Mouse (Mus musculus) liver, embryonic 15.5 days (tissue): ENCODE data around the gene Ric3. TPM values are rescaled to one million over a fixed set of nuclear protein-coding genes. Genes with fewer than 3 reads are reported as not detected.
A peak's percentile ranks its signal among the peaks of the same experiment; 100 is the strongest.
"Not testable (repeated sequence)": the region's sequence is repeated elsewhere in the genome, so short reads cannot be mapped to it uniquely, and the experiment has no call there.

Source experiments
- ATAC-seq: fragments of 200-750 bp; cut with Nextera tagmentation; 2 replicates; pipeline ENCODE4 v1.8.0; 2017; ENCODE audit warnings: moderate number of reproducible peaks, mild to moderate bottlenecking, moderate library complexity; ENCODE audit not compliant: insufficient read depth
- H3K27ac ChIP-seq: fragments of 300-500 bp; sonication (generic); replicated peaks from 2 replicates; pipeline ENCODE4 v1.5.1; 2015; ENCODE audit warnings: mild to moderate bottlenecking, inconsistent platforms
- H3K27me3 ChIP-seq: fragments of 300-500 bp; sonication (generic); 2 replicates; pipeline ENCODE4 v1.6.1; 2015; ENCODE audit warnings: mild to moderate bottlenecking, inconsistent platforms
- H3K36me3 ChIP-seq: fragments of 300-500 bp; sonication (generic); replicated peaks from 2 replicates; pipeline ENCODE4 v1.6.1; 2015; ENCODE audit warnings: moderate library complexity, mild to moderate bottlenecking, inconsistent platforms
- H3K4me1 ChIP-seq: fragments of 300-500 bp; sonication (generic); replicated peaks from 2 replicates; pipeline ENCODE4 v1.6.1; 2015; ENCODE audit warnings: inconsistent platforms
- H3K4me2 ChIP-seq: fragments of 300-500 bp; sonication (generic); 2 replicates; pipeline ENCODE4 v1.6.1; 2015; ENCODE audit warnings: moderate library complexity, mild to moderate bottlenecking, inconsistent platforms
- H3K4me3 ChIP-seq: fragments of 300-500 bp; sonication (generic); replicated peaks from 2 replicates; pipeline ENCODE4 v1.5.1; 2015; ENCODE audit warnings: mild to moderate bottlenecking, inconsistent platforms
- H3K9ac ChIP-seq: fragments of 300-500 bp; sonication (generic); 2 replicates; pipeline ENCODE4 v1.6.1; 2015; ENCODE audit warnings: moderate library complexity, mild to moderate bottlenecking, inconsistent platforms
- H3K9me3 ChIP-seq: fragments of 300-500 bp; sonication (generic); replicated peaks from 2 replicates; pipeline ENCODE4 v1.6.1; 2016; ENCODE audit warnings: inconsistent platforms
- WGBS: fragments of 180-500 bp; shearing (Covaris S2); methylation state at CpG from one replicate; pipeline ENCODE4 v1.1.7; 2015; ENCODE audit warnings: mixed read lengths; ENCODE audit not compliant: insufficient replicate concordance; 5-methylcytosine and 5-hydroxymethylcytosine counted together
- polyA plus RNA-seq: library from polyadenylated mRNA; unstranded; fragments of >200 nt; fragmentation: Nextera tagmentation; extraction: Ambion mirVana; gene quantifications from 2 replicates; pipeline ENCODE4 v1.2.1, GENCODE M21; 2015

The Ric3 gene
- polyA plus RNA-seq, 1 experiment from 2014 or later, result 0.53 TPM

DNA sequence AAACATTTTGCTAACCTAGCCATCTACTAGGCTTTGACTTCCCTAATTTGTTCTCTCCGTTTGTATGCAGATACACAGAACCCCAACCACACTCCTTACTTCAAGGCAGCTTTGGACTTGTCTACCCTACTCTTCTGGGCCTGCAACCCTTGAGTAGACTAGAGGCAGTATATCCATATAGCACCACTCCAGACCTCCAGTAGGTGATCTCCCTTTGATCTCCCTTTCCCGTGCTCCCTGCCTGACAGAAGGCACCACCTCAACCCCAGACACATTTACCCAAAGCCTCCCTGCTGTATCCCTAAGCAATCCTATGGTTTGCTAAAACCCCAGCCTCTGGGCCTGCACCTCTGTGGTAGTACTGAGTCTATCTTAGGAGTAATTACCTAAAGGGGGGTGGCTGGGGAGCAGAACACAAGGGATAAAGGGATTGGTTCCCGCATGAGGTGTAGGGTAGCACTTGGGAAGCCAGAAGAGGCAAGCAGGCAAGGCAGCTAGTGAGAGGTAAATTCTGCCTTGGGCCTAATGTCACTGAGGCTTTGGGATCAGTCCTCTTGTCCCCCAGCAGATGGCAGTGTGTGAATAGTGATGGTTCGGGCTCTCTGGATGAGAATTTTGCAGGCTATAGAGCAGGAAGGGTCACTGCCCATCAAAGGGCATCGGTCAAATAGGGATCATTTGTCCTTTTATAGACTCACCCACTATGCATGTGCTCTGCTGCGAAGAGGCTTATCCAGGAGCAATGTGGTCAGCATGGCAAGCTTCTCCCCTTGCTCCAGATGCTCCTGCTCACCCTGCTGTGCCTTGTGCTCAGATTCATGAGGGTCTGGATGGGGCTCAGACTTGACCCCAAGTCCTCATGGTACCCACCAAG lies 15.3 kb upstream of the Ric3 start:
- WGBS, result 20% methylated on average over 6 of the region's 6 CpGs
- no peak overlapping the region for H3K27ac ChIP-seq
- no peaks in the 10 kb centered on the region for H3K27me3 ChIP-seq
- H3K4me3 ChIP-seq, result no peak overlapping the region
- H3K9ac ChIP-seq, result no peak overlapping the region
- H3K4me1 ChIP-seq, result no peaks in the 10 kb centered on the region
- H3K4me2 ChIP-seq, result no peak overlapping the region
- H3K9me3 ChIP-seq, result no peaks in the 10 kb centered on the region
- no peak for ATAC-seq
- no peaks in the 10 kb centered on the region for H3K36me3 ChIP-seq

DNA sequence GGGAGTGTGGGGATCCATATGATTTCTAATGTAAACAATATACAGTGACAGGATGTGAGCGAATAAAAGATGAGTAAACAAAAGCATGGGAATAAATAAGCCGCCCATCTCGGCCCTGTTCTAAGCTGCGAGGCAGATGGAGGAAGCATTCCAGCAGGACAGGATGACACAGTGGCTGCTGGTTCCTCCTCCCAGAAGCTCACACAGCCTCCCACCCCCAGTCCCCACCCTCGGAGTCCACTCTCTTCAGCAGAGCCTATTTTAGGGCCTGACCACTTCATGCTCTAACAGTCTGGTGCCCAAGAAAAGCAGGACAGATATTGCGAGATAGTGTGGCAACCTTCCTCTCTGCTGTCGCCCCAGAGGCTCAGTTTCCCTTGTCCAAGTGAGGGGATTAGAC lies 14.1 kb upstream of the Ric3 start:
- H3K4me2 ChIP-seq, result no peak overlapping the region
- 48% methylated on average over 7 of the region's 7 CpGs for WGBS
- ATAC-seq, result no peak
- H3K9me3 ChIP-seq, result no peaks in the 10 kb centered on the region
- no peaks in the 10 kb centered on the region for H3K36me3 ChIP-seq
- no peaks in the 10 kb centered on the region for H3K27me3 ChIP-seq
- no peak overlapping the region for H3K9ac ChIP-seq
- no peak overlapping the region for H3K27ac ChIP-seq
- no peak overlapping the region for H3K4me3 ChIP-seq
- no peaks in the 10 kb centered on the region for H3K4me1 ChIP-seq

DNA sequence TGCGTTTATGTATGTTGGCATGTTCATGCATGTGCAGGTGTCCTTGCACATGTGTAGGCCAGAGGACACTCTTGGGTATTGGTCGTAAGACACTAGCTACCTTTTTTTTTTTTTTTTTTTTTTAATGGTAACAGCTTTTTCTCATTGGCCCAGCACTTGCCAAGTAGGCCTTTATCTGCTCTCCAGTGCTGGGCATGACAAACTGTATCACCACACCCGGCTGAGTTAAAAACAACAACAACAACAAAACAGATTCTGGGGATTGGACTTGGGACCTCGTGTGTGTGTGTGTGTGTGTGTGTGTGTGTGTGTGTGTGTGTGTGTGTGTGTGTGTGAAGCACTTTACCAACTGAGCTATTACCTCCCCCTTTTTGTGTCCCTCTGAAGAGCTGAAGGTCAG lies 13.5 kb upstream of the Ric3 start:
- Histone ChIP-seq H3K9ac (no peak overlapping the region), H3K27ac (no peak overlapping the region), H3K27me3 (no peaks in the 10 kb centered on the region), H3K4me2 (no peak overlapping the region), H3K9me3 (no peaks in the 10 kb centered on the region), H3K4me3 (no peak overlapping the region), H3K36me3 (no peaks in the 10 kb centered on the region), H3K4me1 (no peaks in the 10 kb centered on the region)
- WGBS, result 53% methylated on average over 4 of the region's 4 CpGs
- ATAC-seq, result peak; percentile 34; the same call in 1 of the 2 replicates

DNA sequence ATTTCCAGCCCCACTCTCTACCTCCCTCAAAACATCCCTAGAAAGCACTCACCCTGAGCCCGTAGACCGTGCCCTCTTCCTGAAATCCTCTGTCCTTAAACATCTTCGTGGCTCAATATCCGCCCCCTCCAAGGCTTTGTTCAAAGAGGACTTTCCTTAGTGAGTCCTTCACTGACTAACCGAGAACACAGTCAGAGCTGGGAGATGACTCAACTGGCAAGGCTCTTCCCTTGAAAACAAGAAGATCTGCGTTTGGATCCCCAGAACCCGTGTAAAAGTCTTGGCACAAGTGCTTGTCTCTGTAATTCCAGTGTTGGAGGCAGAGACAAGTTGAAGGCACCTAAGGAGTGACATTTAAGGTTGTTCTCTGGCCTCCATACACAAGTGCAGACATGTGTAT lies 11.2 kb upstream of the Ric3 start:
- Histone ChIP-seq H3K4me2 (no peak overlapping the region), H3K9me3 (no peaks in the 10 kb centered on the region), H3K36me3 (no peaks in the 10 kb centered on the region), H3K27me3 (no peaks in the 10 kb centered on the region), H3K4me3 (no peak overlapping the region), H3K9ac (no peak overlapping the region), H3K4me1 (no peaks in the 10 kb centered on the region), H3K27ac (no peak overlapping the region)
- no peak for ATAC-seq
- WGBS, result no CpG with 5 or more reads among the region's 7 CpGs

DNA sequence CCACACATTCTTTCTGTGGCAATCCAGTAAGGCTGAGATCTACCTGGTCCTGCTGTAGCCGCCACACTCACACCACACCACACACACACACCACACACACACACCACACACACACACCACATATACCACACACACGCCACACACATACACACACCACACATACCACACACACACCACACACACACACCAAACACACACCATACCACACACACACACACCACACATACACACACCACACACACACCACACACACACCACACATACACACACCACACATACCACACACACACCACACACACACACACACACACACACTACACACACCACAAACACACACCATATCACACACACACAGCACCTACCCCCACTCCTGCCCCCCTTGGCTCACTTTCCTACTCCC lies 8.2 kb upstream of the Ric3 start:
- H3K4me2 ChIP-seq, H3K27ac ChIP-seq, H3K9me3 ChIP-seq, ATAC-seq, H3K4me1 ChIP-seq, H3K36me3 ChIP-seq, H3K9ac ChIP-seq, H3K27me3 ChIP-seq, H3K4me3 ChIP-seq: not testable (repeated sequence)
- no CpG with 5 or more reads among the region's 2 CpGs for WGBS

DNA sequence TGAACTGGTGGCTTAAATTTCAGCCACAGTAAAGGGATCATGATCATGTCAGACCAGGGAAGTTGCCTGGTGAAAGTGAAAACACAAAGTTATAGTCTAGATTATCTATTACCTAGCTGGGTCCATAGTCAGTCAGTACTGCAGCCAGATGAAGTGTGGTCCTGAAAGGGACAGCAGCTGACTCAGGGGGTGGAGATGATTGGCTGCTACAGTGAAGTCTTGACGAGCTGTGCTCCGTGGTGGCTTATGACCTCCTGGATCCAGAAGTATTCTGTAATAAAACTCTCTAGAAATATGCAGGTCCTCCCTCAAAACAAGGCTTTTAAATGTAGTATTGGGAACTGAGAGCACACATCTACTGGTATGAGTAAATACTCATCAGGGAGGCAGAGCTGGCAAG lies 3.8 kb upstream of the Ric3 start:
- Histone ChIP-seq H3K36me3 (no peaks in the 10 kb centered on the region), H3K4me3 (no peak overlapping the region), H3K27me3 (peaks cover 38% of the 10 kb centered on the region), H3K9ac (no peak overlapping the region), H3K4me2 (no peak overlapping the region), H3K9me3 (no peaks in the 10 kb centered on the region), H3K27ac (no peak overlapping the region), H3K4me1 (0 out of 2 replicates have a peak, but pooled peaks cover 11% of the 10 kb centered on the region)
- ATAC-seq, result no peak
- WGBS, result 10% methylated on average over 2 of the region's 2 CpGs

DNA sequence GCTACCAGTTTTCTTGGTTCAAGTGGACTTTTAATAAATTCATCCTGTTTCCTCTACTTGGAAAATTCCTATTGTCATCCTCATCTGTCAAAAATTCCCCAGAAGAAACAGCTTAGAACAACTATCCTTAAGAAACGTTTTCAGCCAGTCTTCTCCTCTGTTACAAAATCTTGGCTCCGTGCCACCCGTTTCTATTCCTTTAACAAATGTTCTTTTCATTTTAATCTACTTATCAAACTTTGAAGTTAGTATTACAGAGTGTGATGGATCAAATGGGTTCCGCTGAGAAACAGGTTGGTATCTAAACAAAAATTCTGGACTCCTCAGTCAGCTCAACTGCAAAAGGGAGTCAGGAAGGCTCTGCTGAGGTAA lies 668 bp upstream of the Ric3 start:
- 66% methylated on average over 4 of the region's 4 CpGs for WGBS
- ATAC-seq, result no peak
- H3K27me3 ChIP-seq, result peaks cover 38% of the 10 kb centered on the region
- no peak overlapping the region for H3K27ac ChIP-seq
- 0 out of 2 replicates have a peak, but pooled peaks cover 11% of the 10 kb centered on the region for H3K4me1 ChIP-seq
- H3K36me3 ChIP-seq, result no peaks in the 10 kb centered on the region
- H3K9me3 ChIP-seq, result no peaks in the 10 kb centered on the region
- no peak overlapping the region for H3K9ac ChIP-seq
- H3K4me2 ChIP-seq, result no peak overlapping the region
- no peak overlapping the region for H3K4me3 ChIP-seq

DNA sequence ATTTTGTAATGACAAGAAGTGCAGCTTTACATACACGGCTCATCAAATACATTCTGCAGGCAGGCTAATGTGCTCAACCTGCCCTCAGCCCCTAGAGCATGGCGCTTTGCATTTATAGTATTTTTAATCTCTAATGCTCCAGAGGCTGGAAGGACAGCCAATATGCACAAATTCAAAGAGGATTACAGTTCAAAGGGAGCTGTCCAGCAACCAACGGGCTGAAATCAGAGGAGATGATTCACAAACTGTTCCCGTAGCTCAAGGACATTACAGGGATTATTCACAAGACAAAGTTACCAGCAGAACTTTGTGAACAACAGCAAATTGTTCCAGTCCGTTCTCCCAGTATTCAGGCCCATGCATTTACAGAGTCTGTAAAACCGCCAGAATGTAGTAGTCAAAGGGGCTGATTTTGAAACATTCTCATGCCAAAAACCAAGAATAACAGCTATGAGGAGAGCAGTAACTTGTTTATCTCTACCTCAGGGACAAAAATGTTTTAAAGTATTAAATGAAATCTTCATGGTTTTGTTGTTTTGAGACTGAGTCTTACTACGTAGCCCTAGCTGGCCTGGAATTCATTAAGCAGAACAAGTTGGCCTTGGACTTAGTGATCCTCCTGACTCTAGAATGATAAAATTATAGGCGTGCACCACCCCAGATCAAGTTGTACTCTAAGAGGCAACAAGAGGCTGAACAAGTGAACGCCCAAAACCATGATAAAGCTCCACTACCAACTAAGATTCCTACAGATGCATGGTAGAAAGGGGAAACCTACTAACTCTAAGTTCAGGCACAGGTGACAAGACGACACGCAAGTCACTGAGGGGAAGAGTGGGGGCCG lies 640 bp downstream of the Ric3 start:
- Histone ChIP-seq H3K9ac (no peak overlapping the region), H3K36me3 (no peaks in the 10 kb centered on the region), H3K27ac (no peak overlapping the region), H3K4me2 (peak overlapping the region; percentile 67), H3K27me3 (peaks cover 38% of the 10 kb centered on the region), H3K4me1 (0 out of 2 replicates have a peak, but pooled peaks cover 11% of the 10 kb centered on the region), H3K4me3 (peak overlapping the region; percentile 50), H3K9me3 (no peaks in the 10 kb centered on the region)
- no peak for ATAC-seq
- WGBS, result 17% methylated on average over 12 of the region's 12 CpGs

DNA sequence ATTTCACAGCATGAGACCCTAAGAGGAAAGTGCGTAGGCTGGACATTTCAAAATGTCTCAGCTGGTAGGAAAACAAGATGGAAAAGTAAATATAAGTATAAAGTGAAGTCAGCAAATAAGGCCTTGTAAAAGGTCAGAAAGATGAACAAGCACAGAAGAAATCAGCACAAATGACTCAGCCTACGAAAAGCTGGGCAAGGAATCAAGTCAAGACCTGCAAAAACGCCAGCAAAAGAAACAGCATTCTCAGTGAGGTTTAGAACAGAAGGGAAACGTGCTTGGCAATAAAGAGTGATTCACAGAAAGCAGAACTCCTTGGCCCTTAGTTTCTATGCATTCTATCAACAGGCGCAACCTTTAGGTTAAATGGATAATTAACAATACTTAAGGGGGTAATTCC lies 10.8 kb downstream of the Ric3 start:
- WGBS, result 55% methylated on average over 5 of the region's 5 CpGs
- H3K9ac ChIP-seq, result no peak overlapping the region
- H3K9me3 ChIP-seq, result no peaks in the 10 kb centered on the region
- no peak overlapping the region for H3K27ac ChIP-seq
- ATAC-seq, result no peak
- H3K4me3 ChIP-seq, result no peak overlapping the region
- H3K27me3 ChIP-seq, result no peaks in the 10 kb centered on the region
- H3K4me2 ChIP-seq, result no peak overlapping the region
- H3K4me1 ChIP-seq, result no peaks in the 10 kb centered on the region
- H3K36me3 ChIP-seq, result no peaks in the 10 kb centered on the region

DNA sequence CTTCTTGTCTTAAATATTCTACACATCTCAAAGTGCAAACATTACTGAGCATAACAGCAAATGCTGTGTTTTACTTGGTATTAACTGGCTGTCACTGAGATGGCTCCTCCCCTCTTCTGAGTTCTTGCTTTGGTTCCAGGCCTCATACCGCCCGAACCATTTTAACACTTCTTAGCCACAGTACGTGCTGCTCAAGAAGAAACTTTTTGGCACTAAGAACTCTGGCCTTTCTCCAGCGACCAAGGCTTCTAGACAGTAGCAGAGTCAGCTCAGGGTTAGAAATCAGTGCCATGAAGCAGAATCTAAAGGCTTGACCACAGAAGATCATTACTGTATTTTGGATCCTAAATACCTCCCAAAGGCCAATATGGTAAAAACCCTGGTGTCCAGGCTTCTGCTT lies 13.5 kb downstream of the Ric3 start:
- H3K36me3 ChIP-seq, result no peaks in the 10 kb centered on the region
- H3K9ac ChIP-seq, result no peak overlapping the region
- WGBS, result 68% methylated on average over 4 of the region's 4 CpGs
- H3K4me3 ChIP-seq, result no peak overlapping the region
- no peaks in the 10 kb centered on the region for H3K9me3 ChIP-seq
- H3K4me2 ChIP-seq, result no peak overlapping the region
- no peaks in the 10 kb centered on the region for H3K27me3 ChIP-seq
- ATAC-seq, result no peak
- H3K27ac ChIP-seq, result no peak overlapping the region
- no peaks in the 10 kb centered on the region for H3K4me1 ChIP-seq

DNA sequence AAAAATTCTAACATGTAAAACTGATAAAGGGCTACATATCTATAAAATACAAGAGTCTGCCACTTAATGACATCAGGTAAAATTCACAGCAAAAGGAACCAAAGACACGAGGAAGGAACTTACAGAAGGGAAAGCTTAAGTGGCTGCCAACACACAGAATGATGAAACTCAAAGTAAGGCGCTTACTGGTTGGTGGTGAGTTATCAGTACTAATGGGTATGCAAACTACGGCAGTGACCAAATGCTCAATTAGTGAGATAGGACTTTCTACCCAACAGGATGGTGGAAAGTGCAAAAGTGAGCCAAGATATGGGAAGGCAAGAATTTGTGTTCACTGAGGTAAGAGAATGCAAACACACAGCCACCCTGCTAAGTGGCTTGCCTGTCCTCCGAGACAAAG lies 23.6 kb downstream of the Ric3 start:
- WGBS, result 56% methylated on average over 4 of the region's 4 CpGs
- H3K4me1 ChIP-seq, result no peaks in the 10 kb centered on the region

More for the DNA sequence above, 23.6 kb downstream of the Ric3 start:
- Histone ChIP-seq H3K27ac (no peak overlapping the region), H3K9ac (no peak overlapping the region), H3K4me3 (no peak overlapping the region), H3K4me2 (no peak overlapping the region), H3K9me3 (no peaks in the 10 kb centered on the region), H3K27me3 (no peaks in the 10 kb centered on the region), H3K36me3 (no peaks in the 10 kb centered on the region)
- no peak for ATAC-seq
